Mouse (Mus musculus) C2C12 (cell line): ENCODE results near the gene Gm12355. TPM values are rescaled to one million over a fixed set of nuclear protein-coding genes. Genes with fewer than 3 reads are reported as not detected.

Experiments used
- H3K27me3 ChIP-seq: one replicate; pipeline ENCODE4 v1.6.1; 2011; ENCODE audit not compliant: control insufficient read depth, insufficient read depth, insufficient read length
- H3K36me3 ChIP-seq: one replicate; pipeline ENCODE4 v1.6.1; 2011; ENCODE audit not compliant: control insufficient read depth, insufficient read depth
- H3K4me3 ChIP-seq: one replicate; pipeline ENCODE4 v1.5.1; 2011; ENCODE audit warnings: mild to moderate bottlenecking, control low read depth; ENCODE audit not compliant: poor library complexity, insufficient read depth, severe bottlenecking
- H3K79me2 ChIP-seq: one replicate; pipeline ENCODE4 v1.6.1; 2011; ENCODE audit not compliant: control insufficient read depth, insufficient read depth
- H3K79me3 ChIP-seq: one replicate; pipeline ENCODE4 v1.6.1; 2011; ENCODE audit warnings: low read depth, control low read depth
- H3ac ChIP-seq: one replicate; pipeline ENCODE3; 2011; ENCODE audit warnings: low read depth; ENCODE audit not compliant: control insufficient read depth, insufficient read length
- CEBPB ChIP-seq: IDR thresholded peaks from one replicate; pipeline ENCODE4 v1.6.1; 2011; ENCODE audit warnings: low read depth, mild to moderate bottlenecking, control low read depth, moderate library complexity
- CTCF ChIP-seq: IDR thresholded peaks from one replicate; pipeline ENCODE4 v1.5.1; 2011; ENCODE audit not compliant: control insufficient read depth, insufficient read depth, insufficient read length
- FOSL1 ChIP-seq: IDR thresholded peaks from one replicate; pipeline ENCODE4 v1.8.0; 2011; ENCODE audit warnings: mild to moderate bottlenecking, low read length; ENCODE audit not compliant: poor library complexity, insufficient read depth, severe bottlenecking
- MAX ChIP-seq: IDR thresholded peaks from one replicate; pipeline ENCODE4 v1.6.1; 2011; ENCODE audit warnings: mild to moderate bottlenecking, control low read depth
- MYOD1 ChIP-seq: IDR thresholded peaks from one replicate; pipeline ENCODE4 v1.6.1; 2011; ENCODE audit warnings: low read depth; ENCODE audit not compliant: control insufficient read depth, insufficient read length
- MYOG ChIP-seq: IDR thresholded peaks from one replicate; pipeline ENCODE4 v1.6.1; 2011; ENCODE audit not compliant: control insufficient read depth, insufficient read length; ENCODE audit errors: extremely low read depth
- USF1 ChIP-seq: IDR thresholded peaks from one replicate; pipeline ENCODE4 v1.6.1; 2011; ENCODE audit warnings: low read depth, mild to moderate bottlenecking, control low read depth, moderate library complexity
- polyA plus RNA-seq: library from polyadenylated mRNA; unstranded; fragments of >200 nt; fragmentation: generic; extraction: Trizol; gene quantifications from one replicate; pipeline ENCODE4 v1.2.1, GENCODE M21; 2012; ENCODE audit warnings: missing spikeins

Gene Gm12355
- polyA plus RNA-seq, 1 experiment: 0.34 TPM

DNA sequence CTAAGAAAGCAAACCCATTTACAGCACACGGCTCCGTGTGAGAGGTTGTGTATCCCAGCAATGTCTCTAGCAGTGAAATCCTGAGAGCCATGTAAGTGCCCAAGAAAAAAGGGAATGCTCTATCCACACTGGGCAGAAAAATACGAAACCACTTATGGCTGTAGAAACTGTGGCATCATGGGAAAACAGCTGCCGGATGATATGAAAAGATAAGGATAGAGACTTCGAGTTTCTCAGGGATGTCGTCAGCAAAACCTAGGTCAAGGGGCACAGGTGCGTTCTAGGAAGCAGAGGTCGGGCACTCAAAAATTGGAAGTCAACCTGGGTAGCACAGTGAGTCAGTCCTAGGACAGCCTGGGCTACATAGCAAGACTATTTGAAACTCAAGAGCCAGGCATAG, 36.2 kb downstream of the Gm12355 start:
- no peak for TF ChIP-seq USF1
- no peak for TF ChIP-seq CEBPB
- no peak for TF ChIP-seq MAX
- no peak for TF ChIP-seq MYOD1
- no peak for TF ChIP-seq FOSL1
- no peak for TF ChIP-seq CTCF
- no peak for TF ChIP-seq MYOG

GRCm38 (mm10) chr11:98588833-98589281, 36.6 kb downstream of the Gm12355 start:
- Histone ChIP-seq H3K79me3 (peaks cover 13% of the 10 kb centered on the region), H3ac (no peak overlapping the region), H3K79me2 (peaks cover 31% of the 10 kb centered on the region), H3K36me3 (no peaks in the 10 kb centered on the region), H3K4me3 (no peak overlapping the region), H3K27me3 (peaks cover 31% of the 10 kb centered on the region)
- no peak for TF ChIP-seq CTCF
- TF ChIP-seq USF1: no peak
- TF ChIP-seq MAX: no peak
- TF ChIP-seq MYOG: no peak
- TF ChIP-seq CEBPB: no peak
- no peak for TF ChIP-seq FOSL1
- TF ChIP-seq MYOD1: no peak

More for the DNA sequence above, 36.2 kb downstream of the Gm12355 start:
- H3K79me3 ChIP-seq: peaks cover 13% of the 10 kb centered on the region
- H3K27me3 ChIP-seq: peaks cover 36% of the 10 kb centered on the region
- no peaks in the 10 kb centered on the region for H3K36me3 ChIP-seq
- H3ac ChIP-seq: no peak overlapping the region
- no peak overlapping the region for H3K4me3 ChIP-seq
- H3K79me2 ChIP-seq: peaks cover 26% of the 10 kb centered on the region

DNA sequence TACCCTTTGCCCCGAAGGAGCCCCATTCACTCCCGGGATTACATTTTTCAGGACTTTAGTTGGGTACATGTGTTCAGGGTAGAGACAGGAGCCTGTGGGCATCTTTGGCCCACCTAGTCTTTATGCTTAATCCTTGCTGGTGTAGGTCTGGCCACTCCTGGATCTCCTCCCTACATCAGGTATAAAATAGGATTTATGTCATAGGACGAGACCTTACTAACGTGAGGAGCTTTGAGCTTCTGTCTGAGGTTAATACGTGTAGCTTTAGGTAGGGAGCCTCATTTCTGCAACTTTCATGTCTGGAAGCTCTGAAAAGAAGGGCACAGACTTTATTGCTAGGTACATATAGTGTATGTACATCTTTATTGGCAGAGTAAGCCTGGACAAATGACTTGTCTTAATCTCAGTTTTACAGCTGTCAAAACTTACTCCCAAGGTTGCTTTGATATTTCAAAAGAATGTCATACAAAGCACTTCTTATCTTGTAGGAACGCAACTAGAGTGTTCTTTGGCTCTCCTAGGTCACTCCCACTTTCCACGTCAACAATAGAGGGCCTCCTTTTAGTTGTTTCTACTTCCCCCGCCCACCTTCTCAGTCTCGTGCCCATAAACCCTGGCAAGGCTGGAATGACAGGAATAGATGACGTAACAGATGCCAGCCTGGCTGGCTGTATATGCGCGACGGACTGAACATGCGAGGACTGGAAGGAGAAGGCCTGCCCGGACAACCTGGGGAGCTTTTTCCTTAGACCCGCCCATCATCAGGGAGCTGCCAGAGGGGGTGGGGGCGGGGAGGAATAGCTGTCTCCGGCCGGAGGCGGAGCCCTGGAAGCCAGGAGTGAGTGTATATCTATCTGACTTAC, 37.5 kb downstream of the Gm12355 start:
- Histone ChIP-seq H3K36me3 (peaks cover 6% of the 10 kb centered on the region), H3K27me3 (peaks cover 23% of the 10 kb centered on the region), H3K79me2 (peaks cover 31% of the 10 kb centered on the region), H3ac (no peak overlapping the region), H3K4me3 (peak overlapping the region; percentile 16), H3K79me3 (peaks cover 13% of the 10 kb centered on the region)
- TF ChIP-seq MYOG (no peak), MAX (peak; percentile 4)

DNA sequence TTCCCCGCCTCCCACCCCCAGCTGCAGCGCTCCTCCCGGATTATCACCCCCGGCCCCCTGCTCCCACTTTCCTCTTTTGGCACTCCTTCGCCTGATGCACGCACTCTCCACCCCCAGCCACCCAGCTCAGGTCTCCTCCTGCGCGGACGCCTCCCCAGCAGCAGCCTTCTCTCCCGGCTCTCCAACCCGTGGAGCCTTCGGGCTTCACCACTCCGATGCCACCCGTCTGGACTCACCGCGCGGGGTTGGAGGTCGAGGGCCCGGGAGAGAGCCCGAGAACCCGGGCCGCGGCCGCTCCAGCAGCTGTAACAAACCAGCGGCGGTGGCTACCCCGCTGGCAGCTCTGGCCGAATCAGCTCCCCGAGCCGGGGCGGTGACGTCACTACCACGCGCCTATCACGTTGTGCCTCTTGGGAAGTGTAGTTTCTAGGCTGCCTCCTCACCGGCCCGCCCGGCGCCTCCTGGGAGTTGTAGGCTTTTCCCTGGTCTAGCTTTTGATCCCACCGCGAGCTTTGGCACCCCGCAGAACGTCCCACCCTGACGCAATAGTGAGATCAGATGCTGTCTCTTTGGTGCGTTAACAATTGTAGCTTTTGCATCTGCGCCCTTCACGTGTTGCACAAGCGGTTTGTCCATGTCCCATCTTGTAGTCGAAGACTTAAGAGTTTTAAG, 38.4 kb downstream of the Gm12355 start, which contains the start of gene Ormdl3:
Ormdl3 (minus strand) TSS at position 477 of the 672 bp plus-strand sequence.
- H3K79me2 ChIP-seq: peaks cover 31% of the 10 kb centered on the region
- H3ac ChIP-seq: peak within 1 kb of the TSS; percentile 89
- TF ChIP-seq CTCF: no peak
- peak; percentile 80 for TF ChIP-seq CEBPB
- peak; percentile 6 for TF ChIP-seq USF1
- no peak for TF ChIP-seq MYOD1
- TF ChIP-seq MAX: peak; percentile 24
- TF ChIP-seq MYOG: no peak
- no peak for TF ChIP-seq FOSL1

GRCm38 (mm10) chr11:98586087-98586891, 39.2 kb downstream of the Gm12355 start:
- peaks cover 31% of the 10 kb centered on the region for H3K79me2 ChIP-seq
- peak overlapping the region; percentile 74 for H3K4me3 ChIP-seq
- no peak for TF ChIP-seq MYOD1
- TF ChIP-seq CEBPB: no peak
- no peak for TF ChIP-seq FOSL1
- TF ChIP-seq USF1: no peak
- no peak for TF ChIP-seq MAX
- no peak for TF ChIP-seq CTCF
- no peak for TF ChIP-seq MYOG
- peak overlapping the region; percentile 89 for H3ac ChIP-seq
- H3K36me3 ChIP-seq: peaks cover 11% of the 10 kb centered on the region
- peaks cover 8% of the 10 kb centered on the region for H3K27me3 ChIP-seq
- peaks cover 13% of the 10 kb centered on the region for H3K79me3 ChIP-seq

More for the DNA sequence above, 38.4 kb downstream of the Gm12355 start, which contains the start of gene Ormdl3:
- Histone ChIP-seq H3K79me3 (peaks cover 13% of the 10 kb centered on the region), H3K4me3 (peak within 1 kb of the TSS; percentile 74), H3K36me3 (peaks cover 11% of the 10 kb centered on the region), H3K27me3 (peaks cover 15% of the 10 kb centered on the region)
